Mouse (Mus musculus) neural tube, embryonic 11.5 days (tissue): ENCODE results near the gene Ugt1a6b. TPM values are rescaled to one million over a fixed set of nuclear protein-coding genes. Genes with fewer than 3 reads are reported as not detected.

Experiments
- ATAC-seq: fragments of 200-750 bp; cut with Nextera tagmentation; 2 replicates; pipeline ENCODE4 v1.8.0; 2017; ENCODE audit warnings: moderate number of reproducible peaks, mild to moderate bottlenecking, moderate TSS enrichment, moderate library complexity; ENCODE audit not compliant: insufficient read depth, low FRiP score, low TSS enrichment
- DNase-seq: peaks from one replicate; pipeline ENCODE4 v3.0.0-alpha.2; 2015; ENCODE audit warnings: low spot score
- H3K27ac ChIP-seq: fragments of 300-500 bp; sonication (generic); 2 replicates; pipeline ENCODE4 v1.5.1; 2014; ENCODE audit warnings: low read depth, mild to moderate bottlenecking, low read length
- H3K27me3 ChIP-seq: fragments of 300-500 bp; sonication (generic); 2 replicates; pipeline ENCODE4 v1.6.1; 2014; ENCODE audit warnings: mild to moderate bottlenecking, low read length, mixed read lengths; ENCODE audit not compliant: control insufficient read depth, insufficient read depth
- H3K36me3 ChIP-seq: fragments of 300-500 bp; sonication (generic); 2 replicates; pipeline ENCODE4 v1.6.1; 2014; ENCODE audit warnings: mild to moderate bottlenecking, low read length, moderate library complexity, mixed read lengths; ENCODE audit not compliant: control insufficient read depth, insufficient read depth
- H3K4me1 ChIP-seq: fragments of 300-500 bp; sonication (generic); 2 replicates; pipeline ENCODE4 v1.6.1; 2014; ENCODE audit warnings: low read length, mixed read lengths; ENCODE audit not compliant: control insufficient read depth, insufficient read depth
- H3K4me2 ChIP-seq: fragments of 300-500 bp; sonication (generic); 2 replicates; pipeline ENCODE4 v1.6.1; 2014; ENCODE audit warnings: low read depth, mild to moderate bottlenecking, moderate library complexity
- H3K4me3 ChIP-seq: fragments of 300-500 bp; sonication (generic); 2 replicates; pipeline ENCODE4 v1.5.1; 2014; ENCODE audit warnings: low read depth, low read length
- H3K9ac ChIP-seq: fragments of 300-500 bp; sonication (generic); 2 replicates; pipeline ENCODE4 v1.6.1; 2014; ENCODE audit warnings: mild to moderate bottlenecking, low read length
- H3K9me3 ChIP-seq: fragments of 300-500 bp; sonication (generic); 2 replicates; pipeline ENCODE4 v1.6.1; 2016; ENCODE audit warnings: low read length; ENCODE audit not compliant: control insufficient read depth
- WGBS: fragments of 180-500 bp; shearing (Covaris S2); extraction: QIAGEN DNeasy Blood & Tissue Kit; methylation state at CpG from one replicate; pipeline ENCODE4 v1.1.7; 2014; 5-methylcytosine and 5-hydroxymethylcytosine counted together
- polyA plus RNA-seq: library from polyadenylated mRNA; unstranded; fragments of >200 nt; fragmentation: Nextera tagmentation; extraction: Ambion mirVana; gene quantifications from 2 replicates; pipeline ENCODE4 v1.2.1, GENCODE M21; 2014

The Ugt1a6b gene
- polyA plus RNA-seq, 1 experiment from 2014 or later, result not detected

- Histone ChIP-seq H3K9ac (no peak overlapping the region), H3K36me3 (peaks cover 86% of the 10 kb centered on the region), H3K27ac (no peak overlapping the region), H3K4me3 (no peak overlapping the region), H3K27me3 (no peaks in the 10 kb centered on the region), H3K9me3 (peaks cover 41% of the 10 kb centered on the region), H3K4me1 (no peaks in the 10 kb centered on the region), H3K4me2 (no peak overlapping the region)
- 89% methylated on average over 13 of the region's 13 CpGs for WGBS
- DNase-seq (no peak), ATAC-seq (no peak)
Observed at GRCm38 (mm10) chr1:88266123-88266522, 163.1 kb downstream of the Ugt1a6b start.

GRCm38 (mm10) chr1:88267489-88267888, 164.4 kb downstream of the Ugt1a6b start:
- no peak overlapping the region for H3K27ac ChIP-seq
- no peak overlapping the region for H3K4me2 ChIP-seq
- DNase-seq, result no peak
- H3K4me3 ChIP-seq, result no peak overlapping the region
- no peak overlapping the region for H3K9ac ChIP-seq
- no peak for ATAC-seq
- H3K27me3 ChIP-seq, result no peaks in the 10 kb centered on the region
- peaks cover 84% of the 10 kb centered on the region for H3K36me3 ChIP-seq
- H3K4me1 ChIP-seq, result no peaks in the 10 kb centered on the region
- 95% methylated on average over 6 of the region's 6 CpGs for WGBS
- peaks cover 34% of the 10 kb centered on the region for H3K9me3 ChIP-seq

GRCm38 (mm10) chr1:88268070-88268469, 165.0 kb downstream of the Ugt1a6b start:
- Histone ChIP-seq H3K27me3 (no peaks in the 10 kb centered on the region), H3K36me3 (peaks cover 81% of the 10 kb centered on the region), H3K27ac (no peak overlapping the region), H3K9ac (no peak overlapping the region), H3K4me1 (no peaks in the 10 kb centered on the region), H3K9me3 (peaks cover 34% of the 10 kb centered on the region), H3K4me3 (no peak overlapping the region), H3K4me2 (no peak overlapping the region)
- ATAC-seq (no peak), DNase-seq (no peak)
- 90% methylated on average over 6 of the region's 6 CpGs for WGBS

Other genes starting within 250 kb of the Ugt1a6b start
- 39.7 and 40.1 TPM in 2 replicates for gene Dgkd, start 250.0 kb upstream of the Ugt1a6b start, polyA plus RNA-seq
- 29.4 and 31.2 TPM in 2 replicates for gene Usp40, start 94.7 kb upstream of the Ugt1a6b start, polyA plus RNA-seq
- not detected in 2 replicates for gene Ugt1a10, start 47.9 kb upstream of the Ugt1a6b start, polyA plus RNA-seq
- gene Ugt1a9, start 32.5 kb upstream of the Ugt1a6b start, polyA plus RNA-seq, result not detected in 2 replicates
- gene Ugt1a8, start 15.4 kb upstream of the Ugt1a6b start, polyA plus RNA-seq, result not detected in 2 replicates
- 0.54 and 0.65 TPM in 2 replicates for gene Ugt1a7c, start 8.2 kb upstream of the Ugt1a6b start, polyA plus RNA-seq
- gene Ugt1a6a, start 31.6 kb downstream of the Ugt1a6b start, polyA plus RNA-seq, result 0.18 TPM in 1 of 2 replicates, not detected in the other
- not detected in 2 replicates for gene Ugt1a5, start 62.8 kb downstream of the Ugt1a6b start, polyA plus RNA-seq
- gene Ugt1a2, start 97.3 kb downstream of the Ugt1a6b start, polyA plus RNA-seq, result not detected in 2 replicates
- gene Dnajb3, start 102.5 kb downstream of the Ugt1a6b start, polyA plus RNA-seq, result 13.6 and 14.8 TPM in 2 replicates
- gene Ugt1a1, start 108.7 kb downstream of the Ugt1a6b start, polyA plus RNA-seq, result not detected in 2 replicates
- gene Mroh2a, start 123.7 kb downstream of the Ugt1a6b start, polyA plus RNA-seq, result 1.3 and 1.4 TPM in 2 replicates
- gene Hjurp, start 174.4 kb downstream of the Ugt1a6b start, polyA plus RNA-seq, result 136 and 141 TPM in 2 replicates
- not detected in 2 replicates for gene Trpm8, start 174.4 kb downstream of the Ugt1a6b start, polyA plus RNA-seq